Mouse (Mus musculus) embryonic facial prominence, embryonic 10.5 days (tissue): ENCODE results near the gene Kif5a. TPM values are rescaled to one million over a fixed set of nuclear protein-coding genes. Genes with fewer than 3 reads are reported as not detected.

ENCODE experiments used
- DNase-seq: peaks from one replicate; pipeline ENCODE4 v3.0.0-alpha.2; 2017; ENCODE audit warnings: low spot score
- H3K27ac ChIP-seq: fragments of 300-500 bp; sonication (generic); replicated peaks from 2 replicates; pipeline ENCODE4 v1.5.1; 2016; ENCODE audit warnings: mild to moderate bottlenecking
- H3K27me3 ChIP-seq: fragments of 300-500 bp; sonication (generic); replicated peaks from 2 replicates; pipeline ENCODE4 v1.6.1; 2016; ENCODE audit warnings: low read depth, mild to moderate bottlenecking; ENCODE audit not compliant: poor library complexity, severe bottlenecking
- H3K36me3 ChIP-seq: fragments of 300-500 bp; sonication (generic); replicated peaks from 2 replicates; pipeline ENCODE4 v1.6.1; 2016; ENCODE audit warnings: mild to moderate bottlenecking, moderate library complexity
- H3K4me1 ChIP-seq: fragments of 300-500 bp; sonication (generic); 2 replicates; pipeline ENCODE4 v1.6.1; 2016
- H3K4me3 ChIP-seq: fragments of 300-500 bp; sonication (generic); 2 replicates; pipeline ENCODE4 v1.5.1; 2016; ENCODE audit warnings: mild to moderate bottlenecking, moderate library complexity
- H3K9me3 ChIP-seq: fragments of 300-500 bp; sonication (generic); 2 replicates; pipeline ENCODE4 v1.6.1; 2016; ENCODE audit warnings: mild to moderate bottlenecking
- WGBS: fragments of 180-500 bp; shearing (Covaris S2); methylation state at CpG from one replicate; pipeline ENCODE4 v1.1.7; 2016; 5-methylcytosine and 5-hydroxymethylcytosine counted together
- polyA plus RNA-seq: library from polyadenylated mRNA; unstranded; fragments of >200 nt; fragmentation: Nextera tagmentation; extraction: Ambion mirVana; gene quantifications from 2 replicates; pipeline ENCODE4 v1.2.1, GENCODE M21; 2016

Kif5a gene
- polyA plus RNA-seq, 1 experiment from 2014 or later, result 11.6 TPM

DNA sequence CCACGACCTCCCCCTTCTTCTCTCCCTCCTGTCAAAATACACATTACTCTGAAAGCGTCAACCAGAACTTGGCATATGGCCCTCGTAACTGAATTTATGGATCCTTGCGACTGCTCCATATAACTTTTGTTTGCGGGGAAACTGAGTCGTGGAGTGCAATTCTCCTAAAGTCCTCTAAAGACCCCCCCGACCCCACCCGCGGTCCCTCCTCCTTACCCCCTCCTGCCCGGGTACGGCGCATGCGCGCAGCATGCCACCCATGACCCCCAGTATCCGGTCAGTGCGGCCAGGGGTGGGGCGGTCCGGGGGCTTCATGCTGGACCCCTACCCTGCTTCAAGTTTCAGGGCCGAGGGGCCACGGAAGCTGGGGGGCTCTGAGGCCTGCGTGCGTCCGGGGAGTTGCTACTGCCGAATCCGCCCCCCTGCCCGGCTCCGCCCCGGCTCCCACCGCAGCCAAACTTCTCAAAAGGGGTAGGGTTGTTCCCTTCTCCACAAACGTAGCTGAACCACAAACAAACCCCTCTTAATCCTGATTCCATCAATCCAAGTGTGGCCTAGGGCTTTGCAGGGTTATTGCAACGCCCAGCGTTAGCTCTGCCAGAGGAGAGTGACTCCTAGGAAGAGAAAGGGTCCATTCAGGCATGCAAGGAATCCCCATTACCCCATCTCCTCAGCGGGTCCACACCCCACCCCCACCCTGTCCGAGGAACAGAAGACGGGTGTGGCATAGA, 73.3 kb downstream of the Kif5a start, which contains the start of gene Arhgef25:
Arhgef25 (minus strand) TSS at position 433 of the 731 bp plus-strand sequence.
- peak; percentile 77 for DNase-seq
- Histone ChIP-seq H3K4me1 (peaks cover 79% of the 10 kb centered on the region), H3K27me3 (peaks cover 7% of the 10 kb centered on the region), H3K4me3 (peak within 1 kb of the TSS; percentile 90), H3K9me3 (no peaks in the 10 kb centered on the region), H3K36me3 (peaks cover 54% of the 10 kb centered on the region), H3K27ac (peak within 1 kb of the TSS; percentile 97)
- WGBS, result 1% methylated on average over 35 of the region's 35 CpGs

- H3K27ac ChIP-seq, result peak overlapping the region; percentile 97
- H3K36me3 ChIP-seq, result peaks cover 57% of the 10 kb centered on the region
- H3K4me1 ChIP-seq, result peaks cover 79% of the 10 kb centered on the region
- DNase-seq, result peak; percentile 59
- peaks cover 14% of the 10 kb centered on the region for H3K27me3 ChIP-seq
- WGBS, result under 1% methylated on average over 26 of the region's 26 CpGs
- H3K4me3 ChIP-seq, result peak overlapping the region; percentile 90
- no peaks in the 10 kb centered on the region for H3K9me3 ChIP-seq
These were observed 74.0 kb downstream of the Kif5a start for GRCm38 (mm10) chr10:127189116-127189650.

DNA sequence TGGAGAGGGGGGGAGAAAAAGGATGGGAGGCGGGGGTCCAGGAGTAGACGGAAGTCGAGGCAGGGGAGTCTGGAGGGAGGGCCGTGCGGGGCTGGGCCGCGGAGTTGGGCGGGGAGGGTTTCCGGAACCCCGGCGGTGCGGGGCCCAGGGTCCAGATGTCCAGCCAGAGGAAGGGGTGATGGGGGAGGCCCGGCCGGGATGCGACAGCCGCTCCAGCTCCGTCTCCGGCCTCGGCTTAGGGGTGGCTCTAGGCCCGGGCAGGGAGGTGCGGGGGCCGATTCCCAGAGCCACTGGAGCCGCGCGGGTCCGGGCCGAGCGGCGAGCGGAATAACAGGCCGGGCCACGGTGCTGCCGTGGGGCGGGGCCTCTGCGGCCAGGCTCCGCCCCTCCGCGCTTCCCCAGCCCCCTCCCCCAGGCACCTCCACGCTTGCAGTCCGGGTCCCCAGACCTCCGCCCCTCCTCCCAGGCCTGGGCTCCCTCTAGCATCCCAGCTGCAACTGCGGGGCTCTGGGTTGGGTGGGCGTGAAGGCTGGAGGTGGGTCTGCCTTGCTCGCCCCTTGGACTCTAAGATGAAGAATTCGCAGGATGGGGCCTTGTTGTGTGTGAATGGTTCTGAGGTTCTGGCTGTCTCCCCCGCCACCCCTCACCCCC, 74.6 kb downstream of the Kif5a start:
- no peaks in the 10 kb centered on the region for H3K9me3 ChIP-seq
- H3K27me3 ChIP-seq, result peaks cover 20% of the 10 kb centered on the region
- H3K4me1 ChIP-seq, result peaks cover 83% of the 10 kb centered on the region
- peak; percentile 93 for DNase-seq
- peak overlapping the region; percentile 97 for H3K27ac ChIP-seq
- peaks cover 61% of the 10 kb centered on the region for H3K36me3 ChIP-seq
- 0% methylated on average over 45 of the region's 46 CpGs for WGBS
- H3K4me3 ChIP-seq, result peak overlapping the region; percentile 90

DNA sequence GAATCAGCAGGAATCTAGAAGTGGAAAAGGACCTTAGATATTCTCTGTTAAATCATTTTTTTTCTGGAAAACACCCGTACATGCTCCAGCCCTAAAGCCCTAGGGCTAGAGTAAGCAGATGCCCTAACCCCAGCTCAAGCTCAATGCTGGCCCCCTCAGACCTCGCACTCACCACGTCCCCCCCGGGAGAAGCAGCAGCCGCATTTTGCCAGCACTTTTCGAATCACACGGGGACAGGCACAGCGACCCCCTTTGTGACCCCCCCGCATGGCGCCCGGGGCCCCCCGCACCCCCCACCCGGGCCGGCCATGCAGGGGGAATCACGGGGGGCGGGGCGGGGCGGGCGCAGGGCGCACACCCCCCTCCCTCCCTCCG, 75.1 kb downstream of the Kif5a start:
- peak overlapping the region; percentile 97 for H3K27ac ChIP-seq
- peaks cover 61% of the 10 kb centered on the region for H3K36me3 ChIP-seq
- H3K27me3 ChIP-seq, result peaks cover 25% of the 10 kb centered on the region
- H3K4me1 ChIP-seq, result peaks cover 83% of the 10 kb centered on the region
- no peaks in the 10 kb centered on the region for H3K9me3 ChIP-seq
- peak overlapping the region; percentile 90 for H3K4me3 ChIP-seq
- WGBS, result 2% methylated on average over 21 of the region's 21 CpGs
- DNase-seq, result no peak

DNA sequence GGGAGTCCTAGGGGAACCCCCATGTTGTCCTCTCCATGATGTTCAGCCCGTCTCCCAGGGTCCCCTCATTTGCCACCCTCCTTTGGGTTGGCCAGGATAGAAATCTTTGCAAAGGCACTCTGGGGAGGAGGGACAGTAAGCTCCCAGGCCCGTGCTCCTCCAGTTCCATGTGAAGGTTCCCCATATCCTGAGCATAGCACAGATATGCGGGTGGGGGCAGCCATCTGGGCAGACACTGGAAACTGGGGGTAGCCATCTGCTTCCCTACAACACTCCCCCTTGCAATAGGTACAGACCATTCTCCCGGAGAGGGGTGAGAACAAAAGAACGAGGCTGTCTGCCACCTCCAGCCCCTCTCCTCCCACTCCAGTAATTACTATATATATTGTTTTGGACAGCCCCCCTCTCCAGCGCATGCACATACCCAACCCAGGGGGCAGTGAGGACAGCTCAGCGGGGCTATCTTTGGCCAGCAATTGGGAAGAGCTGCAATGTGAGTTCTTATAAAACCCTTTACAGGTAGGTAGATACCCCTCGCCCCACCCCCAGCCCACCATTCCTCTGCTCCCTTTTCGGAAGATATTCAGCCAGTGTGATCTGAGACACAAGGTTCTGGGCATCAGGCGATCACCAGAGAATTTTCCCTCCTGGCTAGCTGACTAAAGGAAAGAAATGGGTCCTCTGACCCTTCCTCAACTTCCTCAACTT, 75.6 kb downstream of the Kif5a start:
- Histone ChIP-seq H3K36me3 (peaks cover 61% of the 10 kb centered on the region), H3K4me1 (peaks cover 78% of the 10 kb centered on the region)
- peak; percentile 24 for DNase-seq

GRCm38 (mm10) chr10:127186451-127186850, 76.7 kb downstream of the Kif5a start:
- 91% methylated on average over 1 of the region's 1 CpGs for WGBS
- H3K4me1 ChIP-seq, result peaks cover 72% of the 10 kb centered on the region
- peak overlapping the region; percentile 90; the same call in 1 of the 2 replicates for H3K4me3 ChIP-seq
- no peaks in the 10 kb centered on the region for H3K9me3 ChIP-seq
- H3K27ac ChIP-seq, result no peak overlapping the region
- H3K36me3 ChIP-seq, result peaks cover 54% of the 10 kb centered on the region
- DNase-seq, result no peak
- H3K27me3 ChIP-seq, result peaks cover 41% of the 10 kb centered on the region

More for the DNA sequence above, 75.6 kb downstream of the Kif5a start:
- H3K9me3 ChIP-seq, result no peaks in the 10 kb centered on the region
- peak overlapping the region; percentile 90 for H3K4me3 ChIP-seq
- peak overlapping the region; percentile 97 for H3K27ac ChIP-seq
- WGBS, result 50% methylated on average over 10 of the region's 10 CpGs
- H3K27me3 ChIP-seq, result peaks cover 30% of the 10 kb centered on the region

DNA sequence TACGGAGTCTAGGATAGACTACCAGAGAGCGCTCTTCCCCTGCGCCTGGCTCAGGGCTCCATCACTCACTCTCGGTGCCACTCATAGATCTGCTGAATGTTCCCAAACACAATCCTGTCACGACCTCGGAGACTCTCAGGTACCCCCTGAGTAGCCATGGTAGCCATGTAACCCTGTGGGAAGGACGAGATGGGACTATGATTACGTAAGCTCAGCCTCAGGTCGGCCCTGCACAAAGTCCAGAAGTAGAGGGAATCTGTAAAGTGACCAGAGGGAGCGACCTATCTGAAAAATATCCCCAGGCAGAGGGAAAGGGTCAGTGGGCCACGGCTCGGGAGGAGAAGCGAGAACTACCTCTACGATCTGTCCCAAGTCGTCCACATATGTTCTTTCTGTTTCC, 77.6 kb downstream of the Kif5a start:
- H3K36me3 ChIP-seq, result peaks cover 44% of the 10 kb centered on the region
- peaks cover 64% of the 10 kb centered on the region for H3K4me1 ChIP-seq
- H3K9me3 ChIP-seq, result no peaks in the 10 kb centered on the region
- peak overlapping the region; percentile 43; the same call in 1 of the 2 replicates for H3K4me3 ChIP-seq
- DNase-seq, result no peak
- H3K27ac ChIP-seq, result no peak overlapping the region
- 78% methylated on average over 15 of the region's 15 CpGs for WGBS
- H3K27me3 ChIP-seq, result peaks cover 50% of the 10 kb centered on the region

DNA sequence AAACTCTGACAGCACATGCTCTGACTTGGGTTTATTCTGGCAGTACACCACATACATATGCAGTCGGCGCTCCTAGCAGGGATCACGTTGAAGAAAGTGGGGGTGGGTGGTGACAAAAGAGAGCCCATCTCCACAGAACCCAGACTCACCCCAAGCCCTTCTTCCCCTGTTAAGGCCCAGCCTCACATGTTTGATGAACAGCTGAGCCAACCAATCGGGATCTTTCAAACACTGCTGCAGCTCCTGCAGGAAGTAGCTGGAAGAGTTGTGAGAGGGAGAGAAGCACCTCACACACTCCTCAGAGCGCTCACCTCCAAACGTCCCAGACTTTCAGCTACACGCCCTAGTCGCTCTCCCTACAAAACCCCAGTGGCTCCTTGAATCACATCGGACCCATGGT, 78.0 kb downstream of the Kif5a start:
- Histone ChIP-seq H3K27ac (no peak overlapping the region), H3K4me1 (peaks cover 64% of the 10 kb centered on the region), H3K27me3 (peaks cover 55% of the 10 kb centered on the region), H3K36me3 (peaks cover 43% of the 10 kb centered on the region), H3K9me3 (no peaks in the 10 kb centered on the region), H3K4me3 (peak overlapping the region; percentile 43; the same call in 1 of the 2 replicates)
- WGBS, result 78% methylated on average over 9 of the region's 9 CpGs
- DNase-seq, result no peak

DNA sequence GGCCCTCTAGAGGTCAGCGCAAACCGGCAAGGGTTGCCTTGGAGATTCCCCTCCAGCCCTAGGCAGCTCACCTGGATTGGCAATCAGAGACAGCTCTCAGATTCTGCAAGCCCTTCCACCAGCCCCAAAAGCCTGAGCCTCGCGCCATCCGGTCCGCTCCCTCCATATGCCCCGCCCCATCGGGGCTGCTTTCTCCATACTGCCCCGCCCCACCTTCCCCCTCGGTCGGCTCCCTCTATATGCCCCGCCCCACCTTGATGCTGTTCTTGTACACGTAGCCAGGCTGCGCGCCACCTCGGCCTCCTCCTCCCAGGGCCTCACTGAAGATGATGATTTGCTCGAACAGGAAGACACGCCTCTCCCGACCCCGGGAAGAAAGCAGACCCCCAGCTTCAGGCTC, 79.4 kb downstream of the Kif5a start:
- peak; percentile 57 for DNase-seq
- H3K27me3 ChIP-seq, result peaks cover 68% of the 10 kb centered on the region
- no peaks in the 10 kb centered on the region for H3K9me3 ChIP-seq
- H3K4me3 ChIP-seq, result peak overlapping the region; percentile 43
- WGBS, result 11% methylated on average over 20 of the region's 20 CpGs
- H3K27ac ChIP-seq, result no peak overlapping the region
- H3K36me3 ChIP-seq, result peaks cover 43% of the 10 kb centered on the region
- peaks cover 62% of the 10 kb centered on the region for H3K4me1 ChIP-seq

DNA sequence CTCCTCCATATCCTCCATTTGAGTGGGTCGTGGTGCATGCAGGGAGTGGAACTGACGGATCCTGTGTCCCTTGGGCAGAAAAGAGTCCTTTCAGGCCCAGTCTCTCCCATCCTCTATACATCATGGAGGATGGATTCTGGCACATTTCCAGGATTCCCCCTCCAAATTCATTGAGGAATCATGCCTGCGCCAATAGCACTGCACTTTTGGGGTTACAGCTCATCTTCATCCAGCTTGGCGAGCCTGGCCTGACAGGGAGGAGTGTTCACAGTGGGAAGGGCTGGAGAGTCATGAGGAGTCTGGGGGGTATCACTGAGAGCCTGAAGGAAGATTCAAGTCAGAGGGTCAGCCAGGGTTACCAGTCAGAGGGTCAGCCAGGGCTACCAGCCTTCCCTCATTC, 80.5 kb downstream of the Kif5a start:
- no peak for DNase-seq
- H3K4me1 ChIP-seq, result peaks cover 62% of the 10 kb centered on the region
- H3K9me3 ChIP-seq, result no peaks in the 10 kb centered on the region
- H3K36me3 ChIP-seq, result peaks cover 43% of the 10 kb centered on the region
- H3K27ac ChIP-seq, result no peak overlapping the region
- peaks cover 79% of the 10 kb centered on the region for H3K27me3 ChIP-seq
- WGBS, result 89% methylated on average over 4 of the region's 4 CpGs
- H3K4me3 ChIP-seq, result no peak overlapping the region

GRCm38 (mm10) chr10:127181566-127181965, 81.6 kb downstream of the Kif5a start:
- H3K9me3 ChIP-seq, result no peaks in the 10 kb centered on the region
- no peak for DNase-seq
- H3K36me3 ChIP-seq, result peaks cover 34% of the 10 kb centered on the region
- peaks cover 90% of the 10 kb centered on the region for H3K27me3 ChIP-seq
- peaks cover 62% of the 10 kb centered on the region for H3K4me1 ChIP-seq
- H3K4me3 ChIP-seq, result no peak overlapping the region
- no peak overlapping the region for H3K27ac ChIP-seq
- 73% methylated on average over 6 of the region's 6 CpGs for WGBS

DNA sequence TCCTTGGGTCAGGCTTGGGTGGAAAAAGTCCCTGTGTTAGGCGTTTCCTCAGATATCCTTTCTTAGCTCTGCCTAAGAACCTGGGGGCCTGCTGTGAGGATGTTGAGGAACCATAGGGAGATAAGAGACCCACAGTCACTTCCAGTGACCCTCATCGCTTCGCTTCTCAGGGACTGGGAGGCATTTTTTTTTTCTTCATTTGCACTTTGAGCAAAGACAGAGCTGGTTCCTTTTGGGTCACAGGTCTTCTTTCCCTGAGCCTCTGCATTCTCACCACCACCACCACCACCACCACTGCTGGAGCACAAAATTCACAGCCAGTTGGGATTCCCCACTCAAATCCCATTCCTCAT, 82.5 kb downstream of the Kif5a start:
- 18% methylated on average over 3 of the region's 3 CpGs for WGBS
- H3K27me3 ChIP-seq, result peaks cover 99% of the 10 kb centered on the region
- peaks cover 27% of the 10 kb centered on the region for H3K36me3 ChIP-seq
- H3K4me1 ChIP-seq, result peaks cover 65% of the 10 kb centered on the region
- no peak overlapping the region for H3K4me3 ChIP-seq
- H3K27ac ChIP-seq, result no peak overlapping the region
- no peaks in the 10 kb centered on the region for H3K9me3 ChIP-seq
- no peak for DNase-seq
